Mouse (Mus musculus) liver, postnatal 0 days (tissue): ENCODE results near the gene Nat8f4.

ENCODE experiments used
- CTCF ChIP-seq: sonication (generic); IDR thresholded peaks from 2 replicates; pipeline ENCODE4 v1.5.1; 2016; ENCODE audit warnings: antibody characterized with exemption, low read depth
- EP300 ChIP-seq: IDR thresholded peaks from 2 replicates; pipeline ENCODE4 v1.6.1; 2016; ENCODE audit warnings: antibody characterized with exemption, low read depth, mild to moderate bottlenecking

- TF ChIP-seq CTCF (no peak), EP300 (no peak)
These were observed 36.7 kb downstream of the Nat8f4 start for GRCm38 (mm10) chr6:85867726-85868690.
